Mouse (Mus musculus) ES-Bruce4 (cell line): ENCODE data around the gene Lrmda.

Source experiments
- CTCF ChIP-seq: IDR thresholded peaks from one replicate; pipeline ENCODE4 v1.8.1; 2011; ENCODE audit warnings: low read depth, low read length
- EP300 ChIP-seq: IDR thresholded peaks from 2 replicates; pipeline ENCODE4 v1.6.1; 2011; ENCODE audit warnings: low read depth, low read length; ENCODE audit not compliant: insufficient read depth
- POLR2A ChIP-seq: IDR thresholded peaks from one replicate; pipeline ENCODE4 v1.8.1; 2011; ENCODE audit warnings: low read length; ENCODE audit not compliant: insufficient read depth

DNA sequence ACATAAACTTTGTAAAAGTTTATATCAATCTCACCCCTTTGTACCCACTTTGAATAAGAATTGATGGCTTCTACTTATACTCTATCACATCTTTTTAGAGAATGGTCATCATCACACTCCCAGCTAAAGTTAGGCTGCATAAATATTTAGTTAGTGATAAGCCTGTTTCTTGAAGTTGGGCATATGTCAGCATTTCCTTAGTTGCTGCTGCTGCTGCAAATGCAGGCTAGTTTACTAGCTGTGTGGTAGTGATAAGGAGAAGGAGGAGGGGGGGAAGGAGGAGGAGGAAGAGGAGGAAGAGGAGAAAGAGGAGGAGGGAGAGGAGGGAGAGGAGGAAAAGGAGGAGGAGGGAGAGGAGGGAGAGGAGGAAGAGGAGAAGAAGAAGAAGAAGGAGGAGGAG lies 692.9 kb downstream of the Lrmda start:
- no peak for TF ChIP-seq EP300
- TF ChIP-seq CTCF, result no peak
- TF ChIP-seq POLR2A, result no peak
